Mouse (Mus musculus) kidney, postnatal 0 days (tissue): ENCODE data around the gene Gm2115. TPM values are rescaled to one million over a fixed set of nuclear protein-coding genes. Genes with fewer than 3 reads are reported as not detected.

ENCODE experiments used
- ATAC-seq: fragments of 200-750 bp; cut with Nextera tagmentation; replicated peaks from 2 replicates; pipeline ENCODE4 v1.8.0; 2017; ENCODE audit warnings: low read depth, moderate number of reproducible peaks, moderate TSS enrichment, moderate library complexity; ENCODE audit not compliant: low FRiP score
- DNase-seq: peaks from one replicate; pipeline ENCODE4 v3.0.0-alpha.2; 2016; ENCODE audit warnings: low spot score
- H3K27ac ChIP-seq: fragments of 300-500 bp; sonication (generic); 2 replicates; pipeline ENCODE4 v1.5.1; 2014; ENCODE audit warnings: mild to moderate bottlenecking
- H3K27me3 ChIP-seq: fragments of 300-500 bp; sonication (generic); 2 replicates; pipeline ENCODE4 v1.6.1; 2014; ENCODE audit warnings: low read length, mixed read lengths; ENCODE audit not compliant: insufficient read depth
- H3K36me3 ChIP-seq: fragments of 300-500 bp; sonication (generic); 2 replicates; pipeline ENCODE4 v1.6.1; 2014; ENCODE audit warnings: low read length, mixed read lengths; ENCODE audit not compliant: insufficient read depth
- H3K4me1 ChIP-seq: fragments of 300-500 bp; sonication (generic); replicated peaks from 2 replicates; pipeline ENCODE4 v1.6.1; 2014; ENCODE audit warnings: antibody characterized with exemption, low read length, mixed read lengths; ENCODE audit not compliant: insufficient read depth
- H3K4me2 ChIP-seq: fragments of 300-500 bp; sonication (generic); 2 replicates; pipeline ENCODE4 v1.6.1; 2014; ENCODE audit warnings: mild to moderate bottlenecking, low read length, moderate library complexity, mixed read lengths
- H3K4me3 ChIP-seq: fragments of 300-500 bp; sonication (generic); replicated peaks from 2 replicates; pipeline ENCODE4 v1.5.1; 2014; ENCODE audit warnings: low read depth, low read length
- H3K9ac ChIP-seq: fragments of 300-500 bp; sonication (generic); 2 replicates; pipeline ENCODE4 v1.6.1; 2014; ENCODE audit warnings: low read depth, low read length
- H3K9me3 ChIP-seq: fragments of 300-500 bp; sonication (generic); replicated peaks from 2 replicates; pipeline ENCODE4 v1.6.1; 2016; ENCODE audit warnings: low read length, inconsistent platforms, mixed read lengths
- CTCF ChIP-seq: IDR thresholded peaks from 2 replicates; pipeline ENCODE4 v1.5.1; 2016; ENCODE audit warnings: antibody characterized with exemption, low read depth, mild to moderate bottlenecking, moderate library complexity
- WGBS: fragments of 180-500 bp; shearing (Covaris S2); extraction: QIAGEN DNeasy Blood & Tissue Kit; methylation state at CpG from one replicate; pipeline ENCODE4 v1.1.7; 2014; 5-methylcytosine and 5-hydroxymethylcytosine counted together
- polyA plus RNA-seq: library from polyadenylated mRNA; unstranded; fragments of >200 nt; fragmentation: Nextera tagmentation; extraction: Ambion mirVana; gene quantifications from 2 replicates; pipeline ENCODE4 v1.2.1, GENCODE M21; 2015

The Gm2115 gene
- polyA plus RNA-seq, 1 experiment from 2014 or later, result 0.91 TPM

- no peaks in the 10 kb centered on the region for H3K4me1 ChIP-seq
- no peak overlapping the region for H3K9ac ChIP-seq
- no peaks in the 10 kb centered on the region for H3K27me3 ChIP-seq
- no peaks in the 10 kb centered on the region for H3K9me3 ChIP-seq
- no peaks in the 10 kb centered on the region for H3K36me3 ChIP-seq
- no peak overlapping the region for H3K4me2 ChIP-seq
- DNase-seq (no peak), ATAC-seq (no peak)
- TF ChIP-seq CTCF, result no peak
- 77% methylated on average over 1 of the region's 1 CpGs for WGBS
- H3K4me3 ChIP-seq, result no peak overlapping the region
- H3K27ac ChIP-seq, result no peak overlapping the region
Observed at GRCm38 (mm10) chr7:84579769-84580168, 51.0 kb downstream of the Gm2115 start.

GRCm38 (mm10) chr7:84585086-84585485 is 56.3 kb downstream of the Gm2115 start:
- ATAC-seq, result no peak

GRCm38 (mm10) chr7:84586360-84587100 is 57.8 kb downstream of the Gm2115 start:
- H3K4me1 ChIP-seq, result no peaks in the 10 kb centered on the region
- no peak overlapping the region for H3K9ac ChIP-seq
- H3K27ac ChIP-seq, result no peak overlapping the region
- no peak overlapping the region for H3K4me3 ChIP-seq
- H3K36me3 ChIP-seq, result no peaks in the 10 kb centered on the region
- no peaks in the 10 kb centered on the region for H3K9me3 ChIP-seq
- 81% methylated on average over 3 of the region's 3 CpGs for WGBS
- H3K4me2 ChIP-seq, result no peak overlapping the region
- H3K27me3 ChIP-seq, result no peaks in the 10 kb centered on the region
- ATAC-seq (no peak), DNase-seq (no peak)
- no peak for TF ChIP-seq CTCF

More at GRCm38 (mm10) chr7:84585086-84585485, 56.3 kb downstream of the Gm2115 start:
- H3K4me1 ChIP-seq, result no peaks in the 10 kb centered on the region
- 80% methylated on average over 4 of the region's 4 CpGs for WGBS
- no peaks in the 10 kb centered on the region for H3K36me3 ChIP-seq
- H3K4me2 ChIP-seq, result no peak overlapping the region
- H3K27ac ChIP-seq, result no peak overlapping the region
- no peaks in the 10 kb centered on the region for H3K27me3 ChIP-seq
- no peaks in the 10 kb centered on the region for H3K9me3 ChIP-seq
- TF ChIP-seq CTCF, result no peak
- no peak for DNase-seq
- H3K9ac ChIP-seq, result no peak overlapping the region
- no peak overlapping the region for H3K4me3 ChIP-seq

- no peak overlapping the region for H3K27ac ChIP-seq
- no peak for DNase-seq
- TF ChIP-seq CTCF, result no peak
- no peaks in the 10 kb centered on the region for H3K36me3 ChIP-seq
- ATAC-seq, result no peak
- H3K9ac ChIP-seq, result no peak overlapping the region
- no peak overlapping the region for H3K4me2 ChIP-seq
- H3K4me3 ChIP-seq, result no peak overlapping the region
- no peaks in the 10 kb centered on the region for H3K4me1 ChIP-seq
- WGBS, result 83% methylated on average over 5 of the region's 5 CpGs
- H3K27me3 ChIP-seq, result no peaks in the 10 kb centered on the region
- no peaks in the 10 kb centered on the region for H3K9me3 ChIP-seq
Observed at GRCm38 (mm10) chr7:84587101-84587783, 58.5 kb downstream of the Gm2115 start.

- Histone ChIP-seq H3K36me3 (no peaks in the 10 kb centered on the region), H3K27me3 (no peaks in the 10 kb centered on the region), H3K4me2 (no peak overlapping the region), H3K27ac (no peak overlapping the region), H3K9ac (no peak overlapping the region), H3K9me3 (no peaks in the 10 kb centered on the region), H3K4me1 (no peaks in the 10 kb centered on the region), H3K4me3 (no peak overlapping the region)
- TF ChIP-seq CTCF, result no peak
- 86% methylated on average over 2 of the region's 2 CpGs for WGBS
- no peak for DNase-seq
- no peak for ATAC-seq
Observed at GRCm38 (mm10) chr7:84590622-84591021, 61.9 kb downstream of the Gm2115 start.

- TF ChIP-seq CTCF, result no peak
- ATAC-seq, result no peak
- no peak overlapping the region for H3K27ac ChIP-seq
- WGBS, result 83% methylated on average over 3 of the region's 3 CpGs
- H3K36me3 ChIP-seq, result no peaks in the 10 kb centered on the region
- DNase-seq, result no peak
- H3K9me3 ChIP-seq, result no peaks in the 10 kb centered on the region
- H3K4me2 ChIP-seq, result no peak overlapping the region
- no peaks in the 10 kb centered on the region for H3K27me3 ChIP-seq
- no peak overlapping the region for H3K4me3 ChIP-seq
- H3K4me1 ChIP-seq, result no peaks in the 10 kb centered on the region
- no peak overlapping the region for H3K9ac ChIP-seq
Observed at GRCm38 (mm10) chr7:84591347-84591746, 62.6 kb downstream of the Gm2115 start.
